Mouse (Mus musculus) neural tube, embryonic 11.5 days (tissue): ENCODE data around the gene Gdf1. TPM values are rescaled to one million over a fixed set of nuclear protein-coding genes. Genes with fewer than 3 reads are reported as not detected.

ENCODE experiments used
- ATAC-seq: fragments of 200-750 bp; cut with Nextera tagmentation; 2 replicates; pipeline ENCODE4 v1.8.0; 2017; ENCODE audit warnings: moderate number of reproducible peaks, mild to moderate bottlenecking, moderate TSS enrichment, moderate library complexity; ENCODE audit not compliant: insufficient read depth, low FRiP score, low TSS enrichment
- DNase-seq: peaks from one replicate; pipeline ENCODE4 v3.0.0-alpha.2; 2015; ENCODE audit warnings: low spot score
- H3K27ac ChIP-seq: fragments of 300-500 bp; sonication (generic); 2 replicates; pipeline ENCODE4 v1.5.1; 2014; ENCODE audit warnings: low read depth, mild to moderate bottlenecking, low read length
- H3K27me3 ChIP-seq: fragments of 300-500 bp; sonication (generic); 2 replicates; pipeline ENCODE4 v1.6.1; 2014; ENCODE audit warnings: mild to moderate bottlenecking, low read length, mixed read lengths; ENCODE audit not compliant: control insufficient read depth, insufficient read depth
- H3K36me3 ChIP-seq: fragments of 300-500 bp; sonication (generic); 2 replicates; pipeline ENCODE4 v1.6.1; 2014; ENCODE audit warnings: mild to moderate bottlenecking, low read length, moderate library complexity, mixed read lengths; ENCODE audit not compliant: control insufficient read depth, insufficient read depth
- H3K4me1 ChIP-seq: fragments of 300-500 bp; sonication (generic); 2 replicates; pipeline ENCODE4 v1.6.1; 2014; ENCODE audit warnings: low read length, mixed read lengths; ENCODE audit not compliant: control insufficient read depth, insufficient read depth
- H3K4me2 ChIP-seq: fragments of 300-500 bp; sonication (generic); 2 replicates; pipeline ENCODE4 v1.6.1; 2014; ENCODE audit warnings: low read depth, mild to moderate bottlenecking, moderate library complexity
- H3K4me3 ChIP-seq: fragments of 300-500 bp; sonication (generic); 2 replicates; pipeline ENCODE4 v1.5.1; 2014; ENCODE audit warnings: low read depth, low read length
- H3K9ac ChIP-seq: fragments of 300-500 bp; sonication (generic); 2 replicates; pipeline ENCODE4 v1.6.1; 2014; ENCODE audit warnings: mild to moderate bottlenecking, low read length
- H3K9me3 ChIP-seq: fragments of 300-500 bp; sonication (generic); 2 replicates; pipeline ENCODE4 v1.6.1; 2016; ENCODE audit warnings: low read length; ENCODE audit not compliant: control insufficient read depth
- whole genome bisulfite sequencing: fragments of 180-500 bp; shearing (Covaris S2); extraction: QIAGEN DNeasy Blood & Tissue Kit; methylation state at CpG from one replicate; pipeline ENCODE4 v1.1.7; 2014; 5-methylcytosine and 5-hydroxymethylcytosine counted together
- polyA plus RNA-seq: library from polyadenylated mRNA; unstranded; fragments of >200 nt; fragmentation: Nextera tagmentation; extraction: Ambion mirVana; gene quantifications from 2 replicates; pipeline ENCODE4 v1.2.1, GENCODE M21; 2014

Gdf1 gene
- polyA plus RNA-seq, 1 experiment from 2014 or later, result 0.93 TPM

GRCm38 (mm10) chr8:70340659-70341058, 11.0 kb downstream of the Gdf1 start:
- ATAC-seq (no peak), DNase-seq (no peak)
- Histone ChIP-seq H3K9ac (no peak overlapping the region), H3K4me1 (no peaks in the 10 kb centered on the region), H3K4me3 (no peak overlapping the region), H3K27me3 (no peaks in the 10 kb centered on the region), H3K4me2 (no peak overlapping the region), H3K36me3 (peaks cover 33% of the 10 kb centered on the region), H3K27ac (no peak overlapping the region), H3K9me3 (no peaks in the 10 kb centered on the region)
- WGBS, result 91% methylated on average over 7 of the region's 7 CpGs

DNA sequence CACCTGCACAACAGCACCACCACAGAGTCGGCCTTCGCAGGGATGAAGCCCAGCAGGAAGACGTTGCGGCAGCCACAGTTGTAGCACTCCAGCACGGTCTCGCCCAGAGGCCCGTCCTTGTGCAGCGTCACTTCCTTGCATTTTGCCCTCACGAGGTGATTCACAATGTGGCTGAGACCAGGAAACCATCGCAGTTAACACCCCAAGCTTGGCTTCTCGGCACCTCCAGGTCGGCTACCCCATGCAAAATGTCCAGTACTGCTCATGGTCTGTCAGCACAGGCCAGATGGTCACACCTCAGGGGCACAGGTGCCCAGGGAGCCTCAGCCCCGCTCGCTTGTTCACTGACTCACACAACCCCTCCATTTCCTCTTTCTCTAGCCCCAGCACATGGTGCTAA, 12.4 kb downstream of the Gdf1 start:
- WGBS, result 89% methylated on average over 14 of the region's 14 CpGs
- no peak for ATAC-seq
- Histone ChIP-seq H3K9me3 (no peaks in the 10 kb centered on the region), H3K4me3 (no peak overlapping the region), H3K4me2 (no peak overlapping the region), H3K36me3 (peaks cover 30% of the 10 kb centered on the region), H3K27ac (no peak overlapping the region), H3K9ac (no peak overlapping the region), H3K27me3 (no peaks in the 10 kb centered on the region), H3K4me1 (no peaks in the 10 kb centered on the region)
- no peak for DNase-seq

DNA sequence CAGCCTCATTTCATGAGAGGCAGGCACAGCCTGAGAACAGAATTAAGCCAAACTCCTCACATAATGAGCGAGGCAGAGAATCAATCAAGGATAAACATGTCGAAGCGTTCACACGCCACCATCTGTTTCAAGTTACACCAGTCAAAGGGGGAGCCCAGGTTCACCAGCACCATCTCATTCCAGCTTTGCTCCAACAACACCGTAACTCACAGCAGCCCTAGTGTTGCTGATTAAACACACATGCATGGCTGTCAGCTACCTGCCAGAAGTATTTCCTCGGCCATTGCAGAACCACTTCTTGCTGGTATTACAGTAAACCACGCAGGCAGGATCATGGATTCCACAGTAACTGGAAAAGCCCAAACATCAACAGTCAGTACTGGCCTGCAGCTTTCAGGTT, 13.5 kb downstream of the Gdf1 start:
- Histone ChIP-seq H3K4me3 (no peak overlapping the region), H3K4me1 (no peaks in the 10 kb centered on the region), H3K9ac (no peak overlapping the region), H3K27me3 (no peaks in the 10 kb centered on the region), H3K9me3 (no peaks in the 10 kb centered on the region), H3K36me3 (peaks cover 21% of the 10 kb centered on the region), H3K4me2 (no peak overlapping the region), H3K27ac (no peak overlapping the region)
- ATAC-seq (no peak), DNase-seq (no peak)
- WGBS, result 63% methylated on average over 7 of the region's 7 CpGs

DNA sequence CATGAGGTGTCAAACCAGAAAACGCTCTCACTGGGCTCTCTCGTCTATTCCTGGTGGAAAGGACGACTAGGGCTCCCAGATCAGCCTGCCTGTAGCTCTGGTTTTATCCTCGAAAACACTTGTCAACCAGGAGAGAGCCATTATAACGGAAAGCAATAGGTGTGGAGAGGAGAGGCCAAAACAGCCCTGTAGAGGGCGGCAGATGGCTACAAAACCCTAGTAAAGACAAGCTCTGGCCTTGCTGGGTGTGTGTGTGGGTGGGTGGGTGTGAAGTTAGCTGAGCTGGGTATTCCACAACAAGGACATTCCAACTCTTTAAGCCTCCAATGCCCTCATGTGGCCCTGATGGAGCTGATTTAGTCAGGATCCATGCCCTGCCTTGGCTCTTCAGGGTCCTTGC, 14.1 kb downstream of the Gdf1 start:
- Histone ChIP-seq H3K4me1 (no peaks in the 10 kb centered on the region), H3K4me3 (no peak overlapping the region), H3K27me3 (no peaks in the 10 kb centered on the region), H3K9me3 (no peaks in the 10 kb centered on the region), H3K36me3 (peaks cover 19% of the 10 kb centered on the region), H3K4me2 (no peak overlapping the region), H3K27ac (no peak overlapping the region), H3K9ac (no peak overlapping the region)
- ATAC-seq (no peak), DNase-seq (no peak)
- 57% methylated on average over 6 of the region's 6 CpGs for WGBS

GRCm38 (mm10) chr8:70344279-70344678, 14.7 kb downstream of the Gdf1 start:
- peaks cover 16% of the 10 kb centered on the region for H3K36me3 ChIP-seq
- H3K27ac ChIP-seq, result no peak overlapping the region
- DNase-seq, result no peak
- H3K4me2 ChIP-seq, result no peak overlapping the region
- no peaks in the 10 kb centered on the region for H3K4me1 ChIP-seq
- H3K27me3 ChIP-seq, result no peaks in the 10 kb centered on the region
- no peaks in the 10 kb centered on the region for H3K9me3 ChIP-seq
- WGBS, result 94% methylated on average over 2 of the region's 2 CpGs
- no peak for ATAC-seq
- no peak overlapping the region for H3K9ac ChIP-seq
- H3K4me3 ChIP-seq, result no peak overlapping the region

DNA sequence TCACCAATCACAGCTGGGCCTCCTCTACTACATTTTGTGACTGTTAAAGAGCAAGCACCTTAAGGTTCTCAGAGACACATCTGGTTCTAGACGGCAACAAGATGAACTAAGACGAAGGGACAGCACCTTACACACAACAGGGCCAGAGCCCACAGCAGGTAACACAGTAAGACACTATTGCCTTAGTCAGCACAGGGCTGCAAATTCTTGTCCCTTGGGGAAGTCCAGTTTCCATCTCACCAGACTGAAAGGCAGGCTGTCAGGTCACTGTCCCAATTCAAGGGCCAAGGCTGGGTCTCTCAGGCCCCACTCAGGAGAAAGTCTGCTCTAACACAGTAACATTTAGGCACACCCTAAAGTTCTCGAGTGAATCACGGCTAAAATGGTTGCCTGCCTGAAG, 17.8 kb downstream of the Gdf1 start:
- 93% methylated on average over 4 of the region's 4 CpGs for WGBS
- ATAC-seq, result no peak
- Histone ChIP-seq H3K9ac (no peak overlapping the region), H3K4me2 (no peak overlapping the region), H3K36me3 (peaks cover 9% of the 10 kb centered on the region), H3K9me3 (no peaks in the 10 kb centered on the region), H3K27me3 (no peaks in the 10 kb centered on the region), H3K4me3 (no peak overlapping the region), H3K27ac (no peak overlapping the region), H3K4me1 (peaks cover 20% of the 10 kb centered on the region)
- no peak for DNase-seq

GRCm38 (mm10) chr8:70347860-70348420, 18.3 kb downstream of the Gdf1 start:
- no peak overlapping the region for H3K4me2 ChIP-seq
- ATAC-seq (no peak), DNase-seq (no peak)
- peaks cover 20% of the 10 kb centered on the region for H3K4me1 ChIP-seq
- H3K4me3 ChIP-seq, result no peak overlapping the region
- H3K36me3 ChIP-seq, result peaks cover 9% of the 10 kb centered on the region
- H3K9ac ChIP-seq, result no peak overlapping the region
- no peaks in the 10 kb centered on the region for H3K9me3 ChIP-seq
- 76% methylated on average over 1 of the region's 1 CpGs for WGBS
- no peaks in the 10 kb centered on the region for H3K27me3 ChIP-seq
- no peak overlapping the region for H3K27ac ChIP-seq

DNA sequence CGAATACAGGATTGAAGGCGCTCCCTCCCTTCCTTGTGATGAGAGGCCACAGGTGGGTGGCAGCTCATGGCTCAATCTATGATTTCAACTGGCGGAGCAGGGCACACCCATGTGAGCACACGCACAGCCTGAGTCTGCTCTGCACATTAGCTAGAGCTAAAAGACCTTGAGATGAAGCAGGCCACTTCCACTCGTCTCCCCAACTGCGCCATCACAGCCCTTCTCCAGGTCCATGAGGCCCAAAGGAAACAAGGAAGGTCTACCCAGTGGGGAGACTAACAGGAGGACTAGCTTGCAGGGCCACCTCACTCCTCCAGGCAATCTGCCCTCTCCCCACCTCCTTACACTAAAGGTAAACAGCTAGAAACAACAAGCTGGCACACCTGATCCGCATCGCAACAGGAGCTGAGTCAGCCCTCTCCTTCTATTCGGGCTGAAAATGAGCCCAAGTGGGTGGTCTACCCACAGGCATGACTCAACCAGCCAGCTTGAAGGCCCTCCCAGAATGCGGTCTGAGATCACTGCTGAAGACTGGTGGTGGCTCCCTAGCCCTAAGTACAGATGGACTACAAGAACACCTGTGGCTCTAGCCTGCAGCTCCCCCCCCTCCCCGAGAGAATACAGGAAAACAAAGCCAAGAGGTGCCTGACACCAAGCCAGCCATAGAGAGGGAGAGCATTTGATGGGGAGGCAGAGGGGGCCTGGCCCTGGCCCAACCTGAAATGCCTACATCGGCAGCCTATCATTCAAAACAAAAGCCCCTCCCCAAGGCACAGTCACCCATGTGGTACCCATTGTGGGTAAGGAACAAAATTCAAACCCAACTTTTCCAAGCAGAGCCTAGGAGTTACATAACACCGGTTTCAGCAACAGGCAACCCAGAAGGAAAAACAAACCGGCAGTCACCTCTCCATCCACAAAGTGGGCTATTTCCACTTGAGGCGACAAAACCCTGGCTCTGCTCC, 21.7 kb downstream of the Gdf1 start:
- peak overlapping the region; percentile 94 for H3K9ac ChIP-seq
- peaks cover 2% of the 10 kb centered on the region; the same call in 1 of the 2 replicates for H3K36me3 ChIP-seq
- no peaks in the 10 kb centered on the region for H3K9me3 ChIP-seq
- no peak for ATAC-seq
- peak overlapping the region; percentile 95 for H3K4me2 ChIP-seq
- peaks cover 20% of the 10 kb centered on the region for H3K4me1 ChIP-seq
- no peaks in the 10 kb centered on the region for H3K27me3 ChIP-seq
- H3K27ac ChIP-seq, result no peak overlapping the region
- no peak for DNase-seq
- H3K4me3 ChIP-seq, result peak overlapping the region; percentile 93
- WGBS, result 64% methylated on average over 15 of the region's 15 CpGs

DNA sequence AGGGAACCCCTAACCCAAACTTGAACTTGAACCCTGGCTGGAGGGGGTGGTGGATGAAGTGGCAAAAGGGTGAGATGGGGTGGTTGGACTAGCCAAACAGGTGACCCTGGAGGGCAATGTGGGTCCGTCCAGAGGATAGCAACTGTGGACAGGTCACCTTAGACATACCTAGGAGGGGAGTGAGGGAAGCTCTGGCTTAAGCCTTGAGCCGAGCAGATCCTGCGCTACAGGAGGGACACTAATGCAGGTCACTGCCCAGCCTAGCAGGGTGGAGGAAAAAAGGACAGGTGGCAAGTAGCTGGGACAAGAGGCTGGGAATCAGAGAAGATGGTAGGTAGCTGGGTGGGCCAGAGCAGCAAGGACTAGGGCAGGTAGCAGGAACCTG, 22.4 kb downstream of the Gdf1 start:
- Histone ChIP-seq H3K9ac (peak overlapping the region; percentile 94), H3K4me1 (peaks cover 20% of the 10 kb centered on the region), H3K4me3 (peak overlapping the region; percentile 93), H3K36me3 (no peaks in the 10 kb centered on the region), H3K9me3 (no peaks in the 10 kb centered on the region), H3K4me2 (peak overlapping the region; percentile 95), H3K27ac (no peak overlapping the region), H3K27me3 (no peaks in the 10 kb centered on the region)
- WGBS, result 29% methylated on average over 3 of the region's 3 CpGs
- no peak for ATAC-seq
- no peak for DNase-seq
